Mouse (Mus musculus) midbrain, embryonic 11.5 days (tissue): ENCODE measurements around the gene Mettl9. TPM values are rescaled to one million over a fixed set of nuclear protein-coding genes. Genes with fewer than 3 reads are reported as not detected.

ENCODE experiments used
- ATAC-seq: fragments of 200-750 bp; cut with Nextera tagmentation; 2 replicates; pipeline ENCODE4 v1.8.0; 2017; ENCODE audit warnings: moderate TSS enrichment, moderate library complexity; ENCODE audit not compliant: low FRiP score
- DNase-seq: peaks from one replicate; pipeline ENCODE4 v3.0.0; 2015; ENCODE audit warnings: low spot score; ENCODE audit errors: missing footprints
- H3K27ac ChIP-seq: fragments of 300-500 bp; sonication (generic); 2 replicates; pipeline ENCODE4 v1.5.1; 2014; ENCODE audit warnings: low read depth, low read length
- H3K27me3 ChIP-seq: fragments of 300-500 bp; sonication (generic); 2 replicates; pipeline ENCODE4 v1.6.1; 2014; ENCODE audit warnings: mild to moderate bottlenecking, low read length, moderate library complexity, mixed read lengths; ENCODE audit not compliant: control insufficient read depth, insufficient read depth
- H3K36me3 ChIP-seq: fragments of 300-500 bp; sonication (generic); 2 replicates; pipeline ENCODE4 v1.6.1; 2014; ENCODE audit warnings: mild to moderate bottlenecking, low read length, moderate library complexity, mixed read lengths; ENCODE audit not compliant: control insufficient read depth, insufficient read depth
- H3K4me1 ChIP-seq: fragments of 300-500 bp; sonication (generic); 2 replicates; pipeline ENCODE4 v1.6.1; 2014; ENCODE audit warnings: low read length; ENCODE audit not compliant: control insufficient read depth, insufficient read depth
- H3K4me2 ChIP-seq: fragments of 300-500 bp; sonication (generic); 2 replicates; pipeline ENCODE4 v1.6.1; 2014; ENCODE audit warnings: mild to moderate bottlenecking, moderate library complexity
- H3K4me3 ChIP-seq: fragments of 300-500 bp; sonication (generic); 2 replicates; pipeline ENCODE4 v1.5.1; 2014; ENCODE audit warnings: low read depth, low read length
- H3K9ac ChIP-seq: fragments of 300-500 bp; sonication (generic); 2 replicates; pipeline ENCODE4 v1.6.1; 2014; ENCODE audit warnings: low read length
- H3K9me3 ChIP-seq: fragments of 300-500 bp; sonication (generic); 2 replicates; pipeline ENCODE4 v1.6.1; 2016; ENCODE audit warnings: low read length; ENCODE audit not compliant: control insufficient read depth
- WGBS: fragments of 180-500 bp; shearing (Covaris S2); extraction: QIAGEN DNeasy Blood & Tissue Kit; methylation state at CpG from one replicate; pipeline ENCODE4 v1.1.7; 2014; 5-methylcytosine and 5-hydroxymethylcytosine counted together
- polyA plus RNA-seq: library from polyadenylated mRNA; unstranded; fragments of >200 nt; fragmentation: Nextera tagmentation; extraction: Ambion mirVana; gene quantifications from 2 replicates; pipeline ENCODE4 v1.2.1, GENCODE M21; 2014

The Mettl9 gene
- polyA plus RNA-seq, 1 experiment from 2014 or later, result 284 TPM

- H3K4me2 ChIP-seq, result no peak overlapping the region
- no peak overlapping the region for H3K27ac ChIP-seq
- H3K9me3 ChIP-seq, result no peaks in the 10 kb centered on the region
- H3K36me3 ChIP-seq, result peaks cover 5% of the 10 kb centered on the region; the same call in 1 of the 2 replicates
- 90% methylated on average over 4 of the region's 4 CpGs for WGBS
- H3K4me1 ChIP-seq, result no peaks in the 10 kb centered on the region; the same call in 1 of the 2 replicates
- DNase-seq (peak; percentile 56), ATAC-seq (no peak)
- no peaks in the 10 kb centered on the region for H3K27me3 ChIP-seq
- no peak overlapping the region for H3K4me3 ChIP-seq
- H3K9ac ChIP-seq, result no peak overlapping the region
Observed at GRCm38 (mm10) chr7:121071276-121071675, 37.0 kb downstream of the Mettl9 start.

- H3K4me1 ChIP-seq, result no peaks in the 10 kb centered on the region; the same call in 1 of the 2 replicates
- ATAC-seq, result no peak
- no peak overlapping the region for H3K4me2 ChIP-seq
- WGBS, result 90% methylated on average over 5 of the region's 5 CpGs
- no peaks in the 10 kb centered on the region for H3K9me3 ChIP-seq
- H3K4me3 ChIP-seq, result no peak overlapping the region
- no peak overlapping the region for H3K27ac ChIP-seq
- peaks cover 7% of the 10 kb centered on the region; the same call in 1 of the 2 replicates for H3K36me3 ChIP-seq
- no peaks in the 10 kb centered on the region for H3K27me3 ChIP-seq
- H3K9ac ChIP-seq, result no peak overlapping the region
- DNase-seq, result no peak
Observed at GRCm38 (mm10) chr7:121072506-121072905, 38.3 kb downstream of the Mettl9 start.

GRCm38 (mm10) chr7:121074281-121074680, 40.0 kb downstream of the Mettl9 start, which contains the start of gene Igsf6:
Igsf6 (minus strand) TSS chr7:121074572.
- H3K27me3 ChIP-seq, result no peaks in the 10 kb centered on the region
- WGBS, result 76% methylated on average over 11 of the region's 11 CpGs
- DNase-seq, result peak; percentile 68
- ATAC-seq, result no peak
- no peaks in the 10 kb centered on the region for H3K9me3 ChIP-seq
- no peak within 1 kb of the TSS for H3K27ac ChIP-seq
- H3K4me3 ChIP-seq, result no peak within 1 kb of the TSS
- no peak within 1 kb of the TSS for H3K9ac ChIP-seq
- peaks cover 12% of the 10 kb centered on the region for H3K36me3 ChIP-seq
- H3K4me1 ChIP-seq, result no peaks in the 10 kb centered on the region; the same call in 1 of the 2 replicates
- no peak within 1 kb of the TSS for H3K4me2 ChIP-seq

GRCm38 (mm10) chr7:121074801-121075400, 40.7 kb downstream of the Mettl9 start:
- DNase-seq (peak; percentile 44), ATAC-seq (no peak)
- Histone ChIP-seq H3K27me3 (no peaks in the 10 kb centered on the region), H3K9me3 (no peaks in the 10 kb centered on the region), H3K4me1 (no peaks in the 10 kb centered on the region; the same call in 1 of the 2 replicates), H3K4me3 (no peak overlapping the region), H3K4me2 (no peak overlapping the region), H3K36me3 (peaks cover 12% of the 10 kb centered on the region), H3K27ac (no peak overlapping the region), H3K9ac (no peak overlapping the region)
- 87% methylated on average over 6 of the region's 6 CpGs for WGBS

- H3K4me1 ChIP-seq, result no peaks in the 10 kb centered on the region; the same call in 1 of the 2 replicates
- WGBS, result 90% methylated on average over 5 of the region's 5 CpGs
- DNase-seq (no peak), ATAC-seq (no peak)
- H3K9ac ChIP-seq, result no peak overlapping the region
- H3K27ac ChIP-seq, result no peak overlapping the region
- H3K27me3 ChIP-seq, result no peaks in the 10 kb centered on the region
- H3K9me3 ChIP-seq, result no peaks in the 10 kb centered on the region
- H3K36me3 ChIP-seq, result peaks cover 10% of the 10 kb centered on the region
- no peak overlapping the region for H3K4me2 ChIP-seq
- H3K4me3 ChIP-seq, result no peak overlapping the region
Observed at GRCm38 (mm10) chr7:121075416-121075815, 41.2 kb downstream of the Mettl9 start.

GRCm38 (mm10) chr7:121077311-121077710, 43.1 kb downstream of the Mettl9 start:
- Histone ChIP-seq H3K36me3 (peaks cover 7% of the 10 kb centered on the region; the same call in 1 of the 2 replicates), H3K4me2 (no peak overlapping the region), H3K27me3 (no peaks in the 10 kb centered on the region), H3K9ac (no peak overlapping the region), H3K4me1 (no peaks in the 10 kb centered on the region; the same call in 1 of the 2 replicates), H3K4me3 (no peak overlapping the region), H3K9me3 (no peaks in the 10 kb centered on the region), H3K27ac (no peak overlapping the region)
- 88% methylated on average over 6 of the region's 6 CpGs for WGBS
- DNase-seq (no peak), ATAC-seq (no peak)

GRCm38 (mm10) chr7:121077829-121078228, 43.6 kb downstream of the Mettl9 start:
- DNase-seq (peak; percentile 93), ATAC-seq (peak; percentile 78)
- H3K4me3 ChIP-seq, result no peak overlapping the region
- H3K27me3 ChIP-seq, result no peaks in the 10 kb centered on the region
- peaks cover 7% of the 10 kb centered on the region; the same call in 1 of the 2 replicates for H3K36me3 ChIP-seq
- H3K4me1 ChIP-seq, result no peaks in the 10 kb centered on the region; the same call in 1 of the 2 replicates
- no peak overlapping the region for H3K4me2 ChIP-seq
- H3K9ac ChIP-seq, result no peak overlapping the region
- no peaks in the 10 kb centered on the region for H3K9me3 ChIP-seq
- H3K27ac ChIP-seq, result no peak overlapping the region
- 16% methylated on average over 5 of the region's 5 CpGs for WGBS

GRCm38 (mm10) chr7:121081350-121081749, 47.1 kb downstream of the Mettl9 start, which contains the start of gene Otoa:
Otoa (plus strand) TSS chr7:121081650.
- Histone ChIP-seq H3K4me3 (no peak within 1 kb of the TSS), H3K9ac (no peak within 1 kb of the TSS), H3K4me2 (no peak within 1 kb of the TSS), H3K27ac (no peak within 1 kb of the TSS), H3K36me3 (peaks cover 7% of the 10 kb centered on the region; the same call in 1 of the 2 replicates), H3K4me1 (no peaks in the 10 kb centered on the region), H3K9me3 (no peaks in the 10 kb centered on the region), H3K27me3 (no peaks in the 10 kb centered on the region)
- DNase-seq (no peak), ATAC-seq (no peak)
- 91% methylated on average over 4 of the region's 4 CpGs for WGBS

GRCm38 (mm10) chr7:121081816-121082215, 47.6 kb downstream of the Mettl9 start:
- DNase-seq, result no peak
- ATAC-seq, result no peak
- H3K4me2 ChIP-seq, result no peak overlapping the region
- no peaks in the 10 kb centered on the region for H3K9me3 ChIP-seq
- no peak overlapping the region for H3K27ac ChIP-seq
- no peaks in the 10 kb centered on the region for H3K27me3 ChIP-seq
- 90% methylated on average over 2 of the region's 2 CpGs for whole genome bisulfite sequencing
- no peak overlapping the region for H3K9ac ChIP-seq
- peaks cover 5% of the 10 kb centered on the region; the same call in 1 of the 2 replicates for H3K36me3 ChIP-seq
- no peak overlapping the region for H3K4me3 ChIP-seq
- H3K4me1 ChIP-seq, result no peaks in the 10 kb centered on the region
